Mouse (Mus musculus): ENCODE measurements around the gene Pde6h. TPM values are rescaled to one million over a fixed set of nuclear protein-coding genes. Genes with fewer than 3 reads are reported as not detected.

Gene Pde6h
- polyA plus RNA-seq, 1 experiment from 2014 or later, result 0.09 TPM

GRCm38 (mm10) chr6:136901010-136901409, 22.6 kb upstream of the Pde6h start:
- WGBS, result 55% methylated on average over 2 of the region's 2 CpGs
- Histone ChIP-seq H3K9ac (replicated peaks; ENCODE audit: low read depth, low read length) (no peak overlapping the region), H3K9me3 (ENCODE audit: control insufficient read depth, low read depth, low read length) (no peaks in the 10 kb centered on the region), H3K27me3 (ENCODE audit: control insufficient read depth, insufficient read depth, low read length) (no peaks in the 10 kb centered on the region), H3K27ac (ENCODE audit: low read length) (peak overlapping the region; percentile 27; the same call in 1 of the 2 replicates), H3K4me2 (replicated peaks; ENCODE audit: low read depth, low read length) (no peak overlapping the region), H3K4me3 (ENCODE audit: low read depth, low read length) (no peak overlapping the region), H3K36me3 (ENCODE audit: control insufficient read depth, insufficient read depth, low read length) (no peaks in the 10 kb centered on the region), H3K4me1 (ENCODE audit: control insufficient read depth, insufficient read depth, low read length) (peaks cover 8% of the 10 kb centered on the region; the same call in 1 of the 2 replicates)
- ATAC-seq (ENCODE audit: insufficient number of reproducible peaks, insufficient read depth, low FRiP score, low read depth), result no peak; the same call in 1 of the 2 replicates

GRCm38 (mm10) chr6:136902527-136902926, 21.1 kb upstream of the Pde6h start:
- Histone ChIP-seq H3K4me1 (ENCODE audit: control insufficient read depth, insufficient read depth, low read length) (peaks cover 14% of the 10 kb centered on the region; the same call in 1 of the 2 replicates), H3K36me3 (ENCODE audit: control insufficient read depth, insufficient read depth, low read length) (no peaks in the 10 kb centered on the region), H3K4me2 (replicated peaks; ENCODE audit: low read depth, low read length) (no peak overlapping the region), H3K9ac (replicated peaks; ENCODE audit: low read depth, low read length) (no peak overlapping the region), H3K9me3 (ENCODE audit: control insufficient read depth, low read depth, low read length) (no peaks in the 10 kb centered on the region), H3K27ac (ENCODE audit: low read length) (no peak overlapping the region), H3K27me3 (ENCODE audit: control insufficient read depth, insufficient read depth, low read length) (no peaks in the 10 kb centered on the region), H3K4me3 (ENCODE audit: low read depth, low read length) (no peak overlapping the region)
- WGBS, result 87% methylated on average over 9 of the region's 9 CpGs
- ATAC-seq (ENCODE audit: insufficient number of reproducible peaks, insufficient read depth, low FRiP score, low read depth), result no peak

GRCm38 (mm10) chr6:136903885-136904470, 19.7 kb upstream of the Pde6h start:
- Histone ChIP-seq H3K27ac (ENCODE audit: low read length) (no peak overlapping the region), H3K36me3 (ENCODE audit: control insufficient read depth, insufficient read depth, low read length) (no peaks in the 10 kb centered on the region), H3K9ac (replicated peaks; ENCODE audit: low read depth, low read length) (no peak overlapping the region), H3K4me1 (ENCODE audit: control insufficient read depth, insufficient read depth, low read length) (peaks cover 8% of the 10 kb centered on the region; the same call in 1 of the 2 replicates), H3K4me2 (replicated peaks; ENCODE audit: low read depth, low read length) (no peak overlapping the region), H3K27me3 (ENCODE audit: control insufficient read depth, insufficient read depth, low read length) (no peaks in the 10 kb centered on the region), H3K4me3 (ENCODE audit: low read depth, low read length) (no peak overlapping the region), H3K9me3 (ENCODE audit: control insufficient read depth, low read depth, low read length) (no peaks in the 10 kb centered on the region)
- no peak for ATAC-seq (ENCODE audit: insufficient number of reproducible peaks, insufficient read depth, low FRiP score, low read depth)
- whole genome bisulfite sequencing, result 67% methylated on average over 8 of the region's 8 CpGs

DNA sequence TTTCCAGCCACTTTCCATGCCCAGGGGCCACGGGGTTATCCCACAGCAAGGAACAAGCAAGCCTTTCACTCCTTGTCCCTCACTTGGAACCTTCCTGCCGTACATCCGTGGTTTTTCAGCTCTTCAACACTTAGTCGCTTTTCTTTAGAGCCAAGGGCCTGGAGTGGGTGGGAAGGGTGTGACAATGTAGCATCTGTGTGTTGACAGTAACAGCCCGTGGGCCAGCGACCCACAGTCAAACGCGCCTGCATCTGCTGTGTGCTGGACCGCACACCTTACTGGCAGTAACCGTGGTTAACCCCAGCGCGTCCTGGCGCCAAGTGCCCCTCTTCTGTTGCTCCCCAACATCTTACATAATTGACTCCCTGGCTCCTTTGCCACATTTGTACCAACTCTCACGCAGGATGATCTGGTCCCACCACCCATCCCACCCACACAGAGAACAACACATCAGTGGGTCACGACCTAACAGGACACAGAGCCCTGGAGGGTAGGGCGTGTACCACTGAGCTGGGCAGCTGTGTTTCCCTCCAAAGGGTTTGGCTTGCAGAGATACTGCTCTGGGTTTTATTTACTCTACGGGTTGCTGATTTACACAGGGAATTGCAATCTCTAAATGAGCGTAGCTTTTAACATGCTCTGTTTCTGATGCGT, 17.2 kb upstream of the Pde6h start:
- no peak for ATAC-seq (ENCODE audit: insufficient number of reproducible peaks, insufficient read depth, low FRiP score, low read depth)
- WGBS, result 71% methylated on average over 19 of the region's 19 CpGs

GRCm38 (mm10) chr6:136906937-136907293, 16.7 kb upstream of the Pde6h start:
- ATAC-seq (ENCODE audit: insufficient number of reproducible peaks, insufficient read depth, low FRiP score, low read depth), result no peak
- 71% methylated on average over 10 of the region's 10 CpGs for WGBS
- H3K27ac ChIP-seq (ENCODE audit: low read length), result peak overlapping the region; percentile 39; the same call in 1 of the 2 replicates

More for the DNA sequence above, 17.2 kb upstream of the Pde6h start:
- H3K36me3 ChIP-seq (ENCODE audit: control insufficient read depth, insufficient read depth, low read length), result no peaks in the 10 kb centered on the region
- H3K27me3 ChIP-seq (ENCODE audit: control insufficient read depth, insufficient read depth, low read length), result no peaks in the 10 kb centered on the region
- no peak overlapping the region for H3K4me3 ChIP-seq (ENCODE audit: low read depth, low read length)
- no peak overlapping the region for H3K4me2 ChIP-seq (replicated peaks; ENCODE audit: low read depth, low read length)
- peaks cover 31% of the 10 kb centered on the region for H3K4me1 ChIP-seq (ENCODE audit: control insufficient read depth, insufficient read depth, low read length)
- H3K9ac ChIP-seq (replicated peaks; ENCODE audit: low read depth, low read length), result no peak overlapping the region
- H3K27ac ChIP-seq (ENCODE audit: low read length), result peak overlapping the region; percentile 39; the same call in 1 of the 2 replicates
- H3K9me3 ChIP-seq (ENCODE audit: control insufficient read depth, low read depth, low read length), result no peaks in the 10 kb centered on the region

DNA sequence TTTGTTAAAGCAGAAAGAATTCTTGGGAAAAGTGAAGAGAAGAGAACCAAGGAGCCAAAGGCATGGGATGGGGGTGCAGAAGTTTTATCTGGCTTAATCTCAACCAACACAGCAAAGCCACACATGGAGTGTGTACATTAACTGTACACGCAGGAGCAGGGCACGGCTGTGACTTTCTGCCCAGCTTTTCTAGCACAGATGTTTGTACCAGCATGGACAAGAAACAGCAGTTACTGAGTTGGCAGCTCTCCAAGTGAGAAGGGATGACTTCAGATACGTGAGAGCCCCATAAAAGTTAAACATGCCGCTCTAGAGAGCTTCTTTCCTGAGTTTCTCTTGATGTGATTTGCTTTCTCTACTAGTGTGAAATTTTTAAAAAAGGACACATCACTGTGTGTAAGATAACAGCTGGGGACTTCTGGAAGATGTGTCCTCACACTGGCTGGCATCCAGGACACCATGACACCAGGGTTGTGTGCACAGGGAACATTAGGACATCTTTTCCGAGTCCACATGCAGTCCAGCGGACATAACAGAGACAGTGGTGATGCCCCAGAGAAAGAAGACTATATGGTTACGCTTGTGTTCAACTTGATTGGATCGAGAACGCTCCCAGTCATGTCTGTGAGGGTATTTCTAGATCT, 13.3 kb upstream of the Pde6h start:
- peak overlapping the region; percentile 80 for H3K27ac ChIP-seq (ENCODE audit: low read length)
- peaks cover 43% of the 10 kb centered on the region for H3K4me1 ChIP-seq (ENCODE audit: control insufficient read depth, insufficient read depth, low read length)
- WGBS, result 54% methylated on average over 9 of the region's 9 CpGs
- H3K36me3 ChIP-seq (ENCODE audit: control insufficient read depth, insufficient read depth, low read length), result no peaks in the 10 kb centered on the region
- no peaks in the 10 kb centered on the region for H3K27me3 ChIP-seq (ENCODE audit: control insufficient read depth, insufficient read depth, low read length)
- no peak overlapping the region for H3K9ac ChIP-seq (replicated peaks; ENCODE audit: low read depth, low read length)
- H3K9me3 ChIP-seq (ENCODE audit: control insufficient read depth, low read depth, low read length), result no peaks in the 10 kb centered on the region
- ATAC-seq (ENCODE audit: insufficient number of reproducible peaks, insufficient read depth, low FRiP score, low read depth), result 0 out of 2 replicates have a peak, but pooled peaks have one; percentile 21
- H3K4me3 ChIP-seq (ENCODE audit: low read depth, low read length), result no peak overlapping the region
- no peak overlapping the region for H3K4me2 ChIP-seq (replicated peaks; ENCODE audit: low read depth, low read length)

More at GRCm38 (mm10) chr6:136906937-136907293, 16.7 kb upstream of the Pde6h start:
- no peak overlapping the region for H3K4me2 ChIP-seq (replicated peaks; ENCODE audit: low read depth, low read length)
- H3K36me3 ChIP-seq (ENCODE audit: control insufficient read depth, insufficient read depth, low read length), result no peaks in the 10 kb centered on the region
- no peaks in the 10 kb centered on the region for H3K27me3 ChIP-seq (ENCODE audit: control insufficient read depth, insufficient read depth, low read length)
- no peaks in the 10 kb centered on the region for H3K9me3 ChIP-seq (ENCODE audit: control insufficient read depth, low read depth, low read length)
- H3K9ac ChIP-seq (replicated peaks; ENCODE audit: low read depth, low read length), result no peak overlapping the region
- no peak overlapping the region for H3K4me3 ChIP-seq (ENCODE audit: low read depth, low read length)
- H3K4me1 ChIP-seq (ENCODE audit: control insufficient read depth, insufficient read depth, low read length), result peaks cover 31% of the 10 kb centered on the region

DNA sequence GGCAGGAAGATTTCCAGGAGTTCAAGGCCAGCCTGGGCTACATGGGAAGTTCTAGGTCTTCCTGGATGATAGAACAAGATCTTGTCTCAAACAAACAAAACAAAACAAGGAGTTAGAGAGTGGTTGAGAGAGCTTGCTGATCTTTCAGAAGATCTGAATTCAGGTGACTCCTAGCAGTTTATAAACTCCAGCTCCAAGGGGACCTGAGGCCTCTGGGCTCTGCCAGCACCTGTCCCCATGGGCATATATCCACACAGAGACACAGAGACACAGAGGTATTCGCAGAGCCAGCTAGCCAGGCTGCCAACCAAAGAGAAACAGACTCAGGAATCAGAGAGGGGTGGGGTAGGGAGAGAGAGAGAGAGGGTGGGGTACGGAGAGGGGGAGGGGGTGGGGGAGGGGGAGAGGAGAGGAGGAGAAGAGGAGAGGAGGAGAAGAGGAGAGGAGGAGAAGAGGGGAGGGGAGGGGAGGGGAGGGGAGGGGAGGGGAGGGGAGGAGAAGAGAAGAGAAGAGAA, 10.8 kb upstream of the Pde6h start:
- Histone ChIP-seq H3K4me1 (ENCODE audit: control insufficient read depth, insufficient read depth, low read length) (peaks cover 35% of the 10 kb centered on the region), H3K4me2 (replicated peaks; ENCODE audit: low read depth, low read length) (no peak overlapping the region), H3K27me3 (ENCODE audit: control insufficient read depth, insufficient read depth, low read length) (no peaks in the 10 kb centered on the region), H3K9me3 (ENCODE audit: control insufficient read depth, low read depth, low read length) (no peaks in the 10 kb centered on the region), H3K27ac (ENCODE audit: low read length) (peak overlapping the region; percentile 77; the same call in 1 of the 2 replicates), H3K9ac (replicated peaks; ENCODE audit: low read depth, low read length) (no peak overlapping the region), H3K36me3 (ENCODE audit: control insufficient read depth, insufficient read depth, low read length) (no peaks in the 10 kb centered on the region), H3K4me3 (ENCODE audit: low read depth, low read length) (no peak overlapping the region)
- 78% methylated on average over 1 of the region's 2 CpGs for WGBS
- no peak for ATAC-seq (ENCODE audit: insufficient number of reproducible peaks, insufficient read depth, low FRiP score, low read depth)

GRCm38 (mm10) chr6:136913384-136914126, 10.1 kb upstream of the Pde6h start:
- H3K4me3 ChIP-seq (ENCODE audit: low read depth, low read length), result no peak overlapping the region
- peaks cover 35% of the 10 kb centered on the region for H3K4me1 ChIP-seq (ENCODE audit: control insufficient read depth, insufficient read depth, low read length)
- no peaks in the 10 kb centered on the region for H3K36me3 ChIP-seq (ENCODE audit: control insufficient read depth, insufficient read depth, low read length)
- H3K9me3 ChIP-seq (ENCODE audit: control insufficient read depth, low read depth, low read length), result no peaks in the 10 kb centered on the region
- H3K27ac ChIP-seq (ENCODE audit: low read length), result peak overlapping the region; percentile 77
- 9% methylated on average over 18 of the region's 18 CpGs for WGBS
- H3K27me3 ChIP-seq (ENCODE audit: control insufficient read depth, insufficient read depth, low read length), result no peaks in the 10 kb centered on the region
- H3K4me2 ChIP-seq (replicated peaks; ENCODE audit: low read depth, low read length), result peak overlapping the region; percentile 15
- peak; percentile 54; the same call in 1 of the 2 replicates for ATAC-seq (ENCODE audit: insufficient number of reproducible peaks, insufficient read depth, low FRiP score, low read depth)
- H3K9ac ChIP-seq (replicated peaks; ENCODE audit: low read depth, low read length), result no peak overlapping the region

Data from stomach, embryonic 14.5 days (tissue).